Mouse (Mus musculus): Measurements from ENCODE around the gene Npas2. TPM values are rescaled to one million over a fixed set of nuclear protein-coding genes. Genes with fewer than 3 reads are reported as not detected.

The Npas2 gene
- polyA plus RNA-seq, 1 experiment = 0.75 TPM

DNA sequence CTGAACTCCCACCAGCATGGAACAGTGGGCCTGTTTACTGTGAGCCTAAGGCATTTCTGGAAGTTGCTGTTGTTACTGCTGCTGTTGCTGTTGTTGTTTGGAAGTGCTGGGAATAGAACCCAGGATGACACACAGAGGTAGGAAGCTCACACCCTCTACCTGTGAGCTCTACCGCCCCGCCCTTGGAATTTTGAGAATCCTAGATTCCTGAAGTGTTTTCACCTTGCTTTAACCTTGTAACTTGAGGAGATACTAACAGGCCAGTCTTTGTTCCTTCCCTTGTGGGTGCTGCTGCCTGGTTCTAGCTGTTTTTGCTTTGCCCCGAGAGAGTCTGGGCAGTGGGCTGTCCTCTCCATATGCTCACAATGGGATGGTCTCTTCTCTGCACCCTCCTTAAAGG lies 98.5 kb downstream of the Npas2 start:
- Histone ChIP-seq H3K27ac (ENCODE audit: insufficient read depth, low read length) (peak overlapping the region; percentile 68), H3K36me3 (ENCODE audit: control insufficient read depth, insufficient read depth, low read length, poor library complexity, severe bottlenecking) (no peaks in the 10 kb centered on the region), H3K9ac (ENCODE audit: low read depth, poor library complexity, severe bottlenecking) (no peak overlapping the region), H3K27me3 (ENCODE audit: control insufficient read depth, insufficient read depth, low read length, poor library complexity, severe bottlenecking) (no peaks in the 10 kb centered on the region), H3K4me1 (ENCODE audit: control insufficient read depth, insufficient read depth, low read length) (peaks cover 4% of the 10 kb centered on the region), H3K9me3 (replicated peaks; ENCODE audit: control insufficient read depth, insufficient read depth, low read length, poor library complexity, severe bottlenecking) (no peaks in the 10 kb centered on the region), H3K4me3 (ENCODE audit: low read depth, low read length) (no peak overlapping the region)
- TF ChIP-seq EP300 (IDR thresholded peaks at IDR 0.05; ENCODE audit: insufficient read depth, low read depth, low read length) = peak; percentile 71; the same call in 1 of the 2 replicates
- no peak for TF ChIP-seq POLR2A (IDR thresholded peaks at IDR 0.05; ENCODE audit: insufficient read depth, low read length)

GRCm38 (mm10) chr1:39298294-39298693 lies 104.8 kb downstream of the Npas2 start:
- H3K27ac ChIP-seq (ENCODE audit: insufficient read depth, low read length) = no peak overlapping the region
- H3K4me1 ChIP-seq (ENCODE audit: control insufficient read depth, insufficient read depth, low read length) = peaks cover 4% of the 10 kb centered on the region
- H3K27me3 ChIP-seq (ENCODE audit: control insufficient read depth, insufficient read depth, low read length, poor library complexity, severe bottlenecking) = no peaks in the 10 kb centered on the region

DNA sequence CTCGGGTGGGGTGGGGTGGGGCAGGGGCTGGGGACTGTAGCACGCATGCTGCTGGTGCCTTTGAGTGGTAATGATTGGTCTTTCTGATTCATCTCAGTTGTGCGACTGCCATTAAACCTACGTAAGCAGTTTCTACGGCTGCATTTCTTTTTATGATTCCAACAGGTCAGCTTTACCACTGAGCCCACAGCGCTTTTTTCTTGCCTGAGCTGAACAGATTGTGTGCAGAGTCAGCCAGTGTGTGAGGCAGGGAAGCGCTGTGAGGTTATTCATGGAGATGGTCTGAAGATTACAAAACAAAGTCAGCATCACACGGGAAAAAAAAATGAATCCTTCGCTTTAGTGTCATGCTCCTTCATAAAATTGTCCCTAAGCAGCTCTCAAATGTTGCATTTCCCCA lies 106.7 kb downstream of the Npas2 start:
- no peaks in the 10 kb centered on the region for H3K36me3 ChIP-seq (ENCODE audit: control insufficient read depth, insufficient read depth, low read length, poor library complexity, severe bottlenecking)
- no peak overlapping the region for H3K27ac ChIP-seq (ENCODE audit: insufficient read depth, low read length)
- no peaks in the 10 kb centered on the region for H3K27me3 ChIP-seq (ENCODE audit: control insufficient read depth, insufficient read depth, low read length, poor library complexity, severe bottlenecking)
- no peaks in the 10 kb centered on the region for H3K4me1 ChIP-seq (ENCODE audit: control insufficient read depth, insufficient read depth, low read length)
- no peak overlapping the region for H3K9ac ChIP-seq (ENCODE audit: low read depth, poor library complexity, severe bottlenecking)
- 0 out of 2 replicates have a peak, but pooled peaks cover 3% of the 10 kb centered on the region for H3K9me3 ChIP-seq (replicated peaks; ENCODE audit: control insufficient read depth, insufficient read depth, low read length, poor library complexity, severe bottlenecking)
- no peak overlapping the region for H3K4me3 ChIP-seq (ENCODE audit: low read depth, low read length)
- TF ChIP-seq EP300 (IDR thresholded peaks at IDR 0.05; ENCODE audit: insufficient read depth, low read depth, low read length) (no peak), CTCF (IDR thresholded peaks at IDR 0.05; ENCODE audit: low read depth, low read length) (no peak), POLR2A (IDR thresholded peaks at IDR 0.05; ENCODE audit: insufficient read depth, low read length) (no peak)

More at GRCm38 (mm10) chr1:39298294-39298693, 104.8 kb downstream of the Npas2 start:
- Histone ChIP-seq H3K36me3 (ENCODE audit: control insufficient read depth, insufficient read depth, low read length, poor library complexity, severe bottlenecking) (no peaks in the 10 kb centered on the region), H3K9ac (ENCODE audit: low read depth, poor library complexity, severe bottlenecking) (no peak overlapping the region), H3K4me3 (ENCODE audit: low read depth, low read length) (no peak overlapping the region), H3K9me3 (replicated peaks; ENCODE audit: control insufficient read depth, insufficient read depth, low read length, poor library complexity, severe bottlenecking) (0 out of 2 replicates have a peak, but pooled peaks cover 3% of the 10 kb centered on the region)
- no peak for TF ChIP-seq EP300 (IDR thresholded peaks at IDR 0.05; ENCODE audit: insufficient read depth, low read depth, low read length)

- no peak overlapping the region for H3K4me3 ChIP-seq (ENCODE audit: low read depth, low read length)
- 0 out of 2 replicates have a peak, but pooled peaks cover 3% of the 10 kb centered on the region for H3K9me3 ChIP-seq (replicated peaks; ENCODE audit: control insufficient read depth, insufficient read depth, low read length, poor library complexity, severe bottlenecking)
- no peak for TF ChIP-seq POLR2A (IDR thresholded peaks at IDR 0.05; ENCODE audit: insufficient read depth, low read length)
- TF ChIP-seq EP300 (IDR thresholded peaks at IDR 0.05; ENCODE audit: insufficient read depth, low read depth, low read length) = no peak
- no peak for TF ChIP-seq CTCF (IDR thresholded peaks at IDR 0.05; ENCODE audit: low read depth, low read length)
- H3K36me3 ChIP-seq (ENCODE audit: control insufficient read depth, insufficient read depth, low read length, poor library complexity, severe bottlenecking) = no peaks in the 10 kb centered on the region
- no peaks in the 10 kb centered on the region for H3K4me1 ChIP-seq (ENCODE audit: control insufficient read depth, insufficient read depth, low read length)
- H3K9ac ChIP-seq (ENCODE audit: low read depth, poor library complexity, severe bottlenecking) = no peak overlapping the region
- H3K27me3 ChIP-seq (ENCODE audit: control insufficient read depth, insufficient read depth, low read length, poor library complexity, severe bottlenecking) = no peaks in the 10 kb centered on the region
- H3K27ac ChIP-seq (ENCODE audit: insufficient read depth, low read length) = no peak overlapping the region
Observed at GRCm38 (mm10) chr1:39300676-39301075, 107.1 kb downstream of the Npas2 start.

DNA sequence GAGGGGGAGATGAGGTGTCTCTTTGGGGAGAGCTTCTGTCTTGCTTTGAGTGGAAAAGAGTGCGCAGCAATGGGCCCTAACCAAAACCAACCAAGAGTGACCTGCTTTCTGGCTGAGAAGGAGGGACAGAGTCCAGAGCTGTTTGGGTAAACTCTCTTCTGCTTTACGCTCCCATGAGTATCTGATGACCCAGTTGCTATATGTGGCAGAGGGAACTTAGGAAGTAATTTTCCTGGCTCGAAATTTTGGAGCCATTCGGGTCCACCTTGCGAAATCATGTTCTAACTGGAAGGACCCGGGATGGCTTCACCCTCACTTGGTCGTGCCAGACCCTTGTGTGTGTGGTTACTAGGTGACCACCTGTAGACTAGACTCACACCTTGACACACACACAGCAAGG lies 108.7 kb downstream of the Npas2 start:
- Histone ChIP-seq H3K27me3 (ENCODE audit: control insufficient read depth, insufficient read depth, low read length, poor library complexity, severe bottlenecking) (no peaks in the 10 kb centered on the region), H3K27ac (ENCODE audit: insufficient read depth, low read length) (no peak overlapping the region), H3K9me3 (replicated peaks; ENCODE audit: control insufficient read depth, insufficient read depth, low read length, poor library complexity, severe bottlenecking) (0 out of 2 replicates have a peak, but pooled peaks cover 3% of the 10 kb centered on the region), H3K4me3 (ENCODE audit: low read depth, low read length) (no peak overlapping the region), H3K36me3 (ENCODE audit: control insufficient read depth, insufficient read depth, low read length, poor library complexity, severe bottlenecking) (no peaks in the 10 kb centered on the region), H3K4me1 (ENCODE audit: control insufficient read depth, insufficient read depth, low read length) (no peaks in the 10 kb centered on the region), H3K9ac (ENCODE audit: low read depth, poor library complexity, severe bottlenecking) (no peak overlapping the region)
- TF ChIP-seq POLR2A (IDR thresholded peaks at IDR 0.05; ENCODE audit: insufficient read depth, low read length) = no peak
- no peak for TF ChIP-seq CTCF (IDR thresholded peaks at IDR 0.05; ENCODE audit: low read depth, low read length)
- no peak for TF ChIP-seq EP300 (IDR thresholded peaks at IDR 0.05; ENCODE audit: insufficient read depth, low read depth, low read length)

DNA sequence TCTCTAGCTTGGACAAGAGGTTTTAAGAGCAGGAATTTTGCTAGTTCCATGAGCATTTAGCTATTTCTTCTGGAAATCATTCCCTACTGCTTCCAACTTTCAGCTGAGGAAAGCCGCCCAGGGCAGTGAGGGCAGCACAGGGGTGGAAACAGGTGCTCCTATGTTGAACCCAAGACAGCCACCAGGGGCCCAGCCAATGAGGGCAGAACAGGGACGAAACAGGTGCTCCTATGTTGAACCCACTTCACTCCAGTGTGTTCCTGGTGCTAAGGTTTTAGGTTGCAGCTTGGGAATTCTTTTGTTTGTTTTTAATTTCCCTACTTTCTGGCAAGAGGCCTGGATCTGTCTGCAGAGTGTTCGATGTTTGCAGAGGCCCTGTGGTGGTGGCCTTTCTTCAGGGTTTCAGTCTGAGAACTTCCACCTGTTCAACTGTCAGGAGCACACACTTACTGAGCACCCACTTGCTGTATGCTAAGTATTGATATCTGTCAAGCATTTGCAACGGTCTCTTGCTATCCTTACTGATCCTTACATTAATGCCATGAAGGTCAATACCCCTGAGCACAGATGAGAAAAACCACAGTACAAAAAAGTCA lies 109.6 kb downstream of the Npas2 start:
- 0 out of 2 replicates have a peak, but pooled peaks cover 3% of the 10 kb centered on the region for H3K9me3 ChIP-seq (replicated peaks; ENCODE audit: control insufficient read depth, insufficient read depth, low read length, poor library complexity, severe bottlenecking)
- H3K27me3 ChIP-seq (ENCODE audit: control insufficient read depth, insufficient read depth, low read length, poor library complexity, severe bottlenecking) = no peaks in the 10 kb centered on the region
- TF ChIP-seq EP300 (IDR thresholded peaks at IDR 0.05; ENCODE audit: insufficient read depth, low read depth, low read length) (no peak), POLR2A (IDR thresholded peaks at IDR 0.05; ENCODE audit: insufficient read depth, low read length) (no peak), CTCF (IDR thresholded peaks at IDR 0.05; ENCODE audit: low read depth, low read length) (no peak)
- no peak overlapping the region for H3K9ac ChIP-seq (ENCODE audit: low read depth, poor library complexity, severe bottlenecking)
- H3K36me3 ChIP-seq (ENCODE audit: control insufficient read depth, insufficient read depth, low read length, poor library complexity, severe bottlenecking) = no peaks in the 10 kb centered on the region
- H3K4me1 ChIP-seq (ENCODE audit: control insufficient read depth, insufficient read depth, low read length) = no peaks in the 10 kb centered on the region
- no peak overlapping the region for H3K27ac ChIP-seq (ENCODE audit: insufficient read depth, low read length)
- no peak overlapping the region for H3K4me3 ChIP-seq (ENCODE audit: low read depth, low read length)

Measured in ES-Bruce4 (cell line).